Mouse (Mus musculus) embryonic fibroblast, embryonic 13.5 days (primary cell): ENCODE results near the gene Klhl36.

Source experiments
- CTCF ChIP-seq: IDR thresholded peaks from 2 replicates; pipeline ENCODE4 v1.5.1; 2011; ENCODE audit warnings: mild to moderate bottlenecking, control low read depth, low read length, moderate library complexity, borderline replicate concordance; ENCODE audit not compliant: insufficient read depth
- POLR2A ChIP-seq: IDR thresholded peaks from 2 replicates; pipeline ENCODE4 v1.6.1; 2011; ENCODE audit warnings: low read depth, mild to moderate bottlenecking, control low read depth, low read length, moderate library complexity

GRCm38 (mm10) chr8:119835270-119835669 is 26.8 kb upstream of the Klhl36 start:
- TF ChIP-seq POLR2A (no peak), CTCF (no peak)
